Mouse (Mus musculus) hindbrain, embryonic 10.5 days (tissue): ENCODE data around the gene Depp1. TPM values are rescaled to one million over a fixed set of nuclear protein-coding genes. Genes with fewer than 3 reads are reported as not detected.

Experiments used
- DNase-seq: peaks from one replicate; pipeline ENCODE4 v3.0.0-alpha.2; 2017; ENCODE audit warnings: low spot score
- H3K27ac ChIP-seq: fragments of 300-500 bp; sonication (generic); 2 replicates; pipeline ENCODE4 v1.5.1; 2016; ENCODE audit warnings: mild to moderate bottlenecking, moderate library complexity
- H3K27me3 ChIP-seq: fragments of 300-500 bp; sonication (generic); 2 replicates; pipeline ENCODE4 v1.6.1; 2016; ENCODE audit warnings: mild to moderate bottlenecking; ENCODE audit not compliant: poor library complexity, insufficient read depth, severe bottlenecking
- H3K36me3 ChIP-seq: fragments of 300-500 bp; sonication (generic); 2 replicates; pipeline ENCODE4 v1.6.1; 2016; ENCODE audit warnings: mild to moderate bottlenecking, moderate library complexity
- H3K4me1 ChIP-seq: fragments of 300-500 bp; sonication (generic); replicated peaks from 2 replicates; pipeline ENCODE4 v1.6.1; 2016; ENCODE audit warnings: mild to moderate bottlenecking
- H3K4me3 ChIP-seq: fragments of 300-500 bp; sonication (generic); 2 replicates; pipeline ENCODE4 v1.5.1; 2016; ENCODE audit warnings: mild to moderate bottlenecking, moderate library complexity
- H3K9me3 ChIP-seq: fragments of 300-500 bp; sonication (generic); 2 replicates; pipeline ENCODE4 v1.6.1; 2016; ENCODE audit warnings: mild to moderate bottlenecking, moderate library complexity
- WGBS: fragments of 180-500 bp; shearing (Covaris S2); methylation state at CpG from one replicate; pipeline ENCODE4 v1.1.7; 2016; 5-methylcytosine and 5-hydroxymethylcytosine counted together
- polyA plus RNA-seq: library from polyadenylated mRNA; unstranded; fragments of >200 nt; fragmentation: Nextera tagmentation; extraction: Ambion mirVana; gene quantifications from 2 replicates; pipeline ENCODE4 v1.2.1, GENCODE M21; 2016

The Depp1 gene
- polyA plus RNA-seq, 1 experiment from 2014 or later: 14.7 TPM

- no peaks in the 10 kb centered on the region for H3K36me3 ChIP-seq
- under 1% methylated on average over 44 of the region's 44 CpGs for WGBS
- peak within 1 kb of the TSS; percentile 89 for H3K27ac ChIP-seq
- peaks cover 84% of the 10 kb centered on the region for H3K4me1 ChIP-seq
- no peaks in the 10 kb centered on the region for H3K9me3 ChIP-seq
- peak within 1 kb of the TSS; percentile 69 for H3K4me3 ChIP-seq
- peaks cover 34% of the 10 kb centered on the region for H3K27me3 ChIP-seq
- DNase-seq: peak; percentile 96
These were observed 23.3 kb downstream of the Depp1 start, which contains the start of gene Rassf4 for GRCm38 (mm10) chr6:116673471-116674282. Gene Rassf4, minus strand, starts transcription at chr6:116673952.

DNA sequence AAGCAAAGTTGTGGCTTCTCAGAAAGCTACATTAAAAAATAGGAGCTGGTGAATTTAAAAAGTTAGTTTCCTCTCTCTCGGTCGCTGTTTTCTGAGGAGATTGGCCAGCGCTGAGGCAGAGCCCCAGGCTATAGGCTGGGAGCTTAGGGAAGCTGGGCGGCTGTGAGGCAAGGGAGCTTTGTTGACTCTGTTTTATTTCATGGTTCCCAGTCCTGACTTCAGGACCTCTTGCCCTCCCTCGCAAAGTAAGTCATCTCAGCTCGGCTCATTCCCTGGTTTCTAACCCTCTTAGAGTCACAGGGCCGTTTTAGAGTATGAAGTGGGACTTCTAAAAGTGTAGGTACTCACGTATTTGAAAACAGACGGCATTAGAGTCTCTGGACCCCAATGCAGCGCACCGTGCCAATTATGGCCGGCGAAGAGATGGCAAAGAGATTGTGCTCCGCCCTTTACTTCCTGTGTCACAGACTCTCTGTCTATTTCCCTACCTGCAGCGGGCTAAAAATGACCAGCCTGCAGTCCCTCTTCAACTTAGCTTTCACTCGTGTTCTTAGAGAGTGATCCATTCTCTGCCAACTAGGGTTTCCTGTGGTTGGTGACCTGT is 24.0 kb downstream of the Depp1 start:
- H3K4me3 ChIP-seq: peak overlapping the region; percentile 69
- 25% methylated on average over 16 of the region's 16 CpGs for WGBS
- peak overlapping the region; percentile 89 for H3K27ac ChIP-seq
- H3K27me3 ChIP-seq: peaks cover 34% of the 10 kb centered on the region
- H3K36me3 ChIP-seq: no peaks in the 10 kb centered on the region
- H3K9me3 ChIP-seq: no peaks in the 10 kb centered on the region
- DNase-seq: no peak
- H3K4me1 ChIP-seq: peaks cover 77% of the 10 kb centered on the region

DNA sequence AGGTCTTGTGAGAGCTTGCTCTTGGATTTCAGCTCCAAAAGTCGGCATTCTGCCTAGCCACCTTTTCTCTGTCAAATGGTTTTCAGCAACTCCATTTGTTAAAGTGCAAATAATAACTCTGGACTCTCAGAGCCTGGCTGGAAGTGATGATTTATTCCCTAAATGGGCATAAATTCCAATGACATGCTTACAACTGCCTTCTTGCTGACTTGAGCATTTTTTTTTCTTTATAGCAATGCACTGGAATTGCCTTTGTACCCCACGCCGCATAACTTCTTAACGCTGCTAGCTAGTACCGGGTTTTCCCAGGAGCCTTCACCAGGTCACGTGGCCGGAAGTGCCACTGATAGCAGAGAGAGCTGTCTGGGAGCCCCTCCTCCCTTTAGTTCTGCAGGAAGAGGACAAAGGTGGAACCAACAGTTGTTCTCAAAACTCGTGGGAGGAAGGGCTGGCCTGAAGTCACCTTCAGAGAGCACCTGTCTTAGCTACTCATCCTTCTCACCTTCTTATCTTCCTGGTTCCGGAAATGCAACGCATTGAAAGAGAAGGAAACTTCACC is 26.0 kb downstream of the Depp1 start:
- no peak for DNase-seq
- Histone ChIP-seq H3K4me1 (peaks cover 57% of the 10 kb centered on the region), H3K9me3 (no peaks in the 10 kb centered on the region), H3K27ac (peak overlapping the region; percentile 19; the same call in 1 of the 2 replicates), H3K27me3 (peaks cover 30% of the 10 kb centered on the region), H3K4me3 (no peak overlapping the region), H3K36me3 (no peaks in the 10 kb centered on the region)
- 80% methylated on average over 10 of the region's 10 CpGs for WGBS

- Histone ChIP-seq H3K4me3 (no peak overlapping the region), H3K36me3 (no peaks in the 10 kb centered on the region), H3K27me3 (peaks cover 21% of the 10 kb centered on the region), H3K9me3 (no peaks in the 10 kb centered on the region), H3K27ac (peak overlapping the region; percentile 19), H3K4me1 (peaks cover 48% of the 10 kb centered on the region)
- 53% methylated on average over 6 of the region's 6 CpGs for WGBS
- DNase-seq: no peak
These were observed 26.9 kb downstream of the Depp1 start for GRCm38 (mm10) chr6:116677321-116677720.

GRCm38 (mm10) chr6:116679563-116680288 is 29.3 kb downstream of the Depp1 start:
- Histone ChIP-seq H3K4me3 (no peak overlapping the region), H3K27ac (no peak overlapping the region), H3K9me3 (no peaks in the 10 kb centered on the region), H3K36me3 (no peaks in the 10 kb centered on the region), H3K4me1 (peaks cover 24% of the 10 kb centered on the region), H3K27me3 (peaks cover 11% of the 10 kb centered on the region)
- WGBS: 79% methylated on average over 5 of the region's 5 CpGs
- DNase-seq: no peak

DNA sequence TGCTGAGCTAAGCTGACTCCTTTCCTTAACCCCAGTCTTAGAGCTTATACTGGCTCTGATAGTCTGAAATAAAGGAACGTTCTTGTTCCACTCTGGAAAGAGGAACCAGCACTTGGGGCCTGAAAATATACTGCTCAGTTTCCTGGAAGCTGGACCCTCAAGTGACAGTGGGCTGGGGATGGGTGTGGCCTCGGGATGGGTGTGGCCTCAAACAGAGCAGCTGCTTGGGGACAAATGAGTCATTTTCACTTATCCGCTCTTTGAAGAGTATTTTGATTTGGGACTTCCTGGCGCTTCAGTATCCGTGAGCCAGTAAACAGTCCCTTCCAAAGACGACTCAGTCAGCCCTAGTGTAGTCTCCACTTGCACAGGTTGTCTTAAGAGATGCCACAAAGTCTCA is 31.9 kb downstream of the Depp1 start:
- peaks cover 9% of the 10 kb centered on the region for H3K4me1 ChIP-seq
- no peak for DNase-seq
- no peaks in the 10 kb centered on the region for H3K36me3 ChIP-seq
- H3K27ac ChIP-seq: no peak overlapping the region
- H3K9me3 ChIP-seq: no peaks in the 10 kb centered on the region
- H3K27me3 ChIP-seq: no peaks in the 10 kb centered on the region
- 63% methylated on average over 6 of the region's 6 CpGs for WGBS
- no peak overlapping the region for H3K4me3 ChIP-seq

- no peaks in the 10 kb centered on the region for H3K36me3 ChIP-seq
- H3K27me3 ChIP-seq: no peaks in the 10 kb centered on the region
- no peaks in the 10 kb centered on the region for H3K9me3 ChIP-seq
- no peak overlapping the region; the same call in 1 of the 2 replicates for H3K27ac ChIP-seq
- no peak for DNase-seq
- 87% methylated on average over 4 of the region's 4 CpGs for WGBS
- no peaks in the 10 kb centered on the region for H3K4me1 ChIP-seq
- no peak overlapping the region for H3K4me3 ChIP-seq
These were observed 43.2 kb downstream of the Depp1 start for GRCm38 (mm10) chr6:116693639-116694038.

GRCm38 (mm10) chr6:116694346-116694745 is 43.9 kb downstream of the Depp1 start:
- Histone ChIP-seq H3K27ac (no peak overlapping the region), H3K27me3 (no peaks in the 10 kb centered on the region), H3K36me3 (no peaks in the 10 kb centered on the region), H3K4me3 (no peak overlapping the region), H3K4me1 (no peaks in the 10 kb centered on the region), H3K9me3 (no peaks in the 10 kb centered on the region)
- WGBS: 84% methylated on average over 3 of the region's 3 CpGs
- DNase-seq: no peak

GRCm38 (mm10) chr6:116697413-116697812 is 47.0 kb downstream of the Depp1 start:
- no peak overlapping the region for H3K27ac ChIP-seq
- DNase-seq: no peak
- H3K36me3 ChIP-seq: no peaks in the 10 kb centered on the region
- H3K4me1 ChIP-seq: no peaks in the 10 kb centered on the region
- H3K27me3 ChIP-seq: no peaks in the 10 kb centered on the region
- WGBS: 62% methylated on average over 2 of the region's 2 CpGs
- H3K9me3 ChIP-seq: no peaks in the 10 kb centered on the region
- H3K4me3 ChIP-seq: no peak overlapping the region

GRCm38 (mm10) chr6:116697896-116698425 is 47.6 kb downstream of the Depp1 start:
- Histone ChIP-seq H3K27me3 (no peaks in the 10 kb centered on the region), H3K36me3 (no peaks in the 10 kb centered on the region), H3K9me3 (no peaks in the 10 kb centered on the region), H3K4me1 (no peaks in the 10 kb centered on the region), H3K27ac (no peak overlapping the region), H3K4me3 (no peak overlapping the region)
- DNase-seq: no peak
- 97% methylated on average over 4 of the region's 4 CpGs for WGBS

- no peak for DNase-seq
- H3K4me3 ChIP-seq: no peak overlapping the region
- no peak overlapping the region for H3K27ac ChIP-seq
- H3K9me3 ChIP-seq: no peaks in the 10 kb centered on the region
- H3K27me3 ChIP-seq: no peaks in the 10 kb centered on the region
- H3K36me3 ChIP-seq: no peaks in the 10 kb centered on the region
- H3K4me1 ChIP-seq: no peaks in the 10 kb centered on the region
These were observed 50.4 kb downstream of the Depp1 start for GRCm38 (mm10) chr6:116700821-116701220.
